Mouse (Mus musculus) layer of hippocampus, postnatal 14 days (tissue): ENCODE data around the gene Evpl. TPM values are rescaled to one million over a fixed set of nuclear protein-coding genes. Genes with fewer than 3 reads are reported as not detected.

Experiments
- DNase-seq, 2 experiments: peaks; one replicate each; pipeline ENCODE4 v3.0.0; 2021 to 2022; ENCODE audit warnings: low spot score in 2 of 2, mixed read lengths in 1 of 2
- total RNA-seq, 2 experiments: library from RNA; stranded (reverse); gene quantifications; 2 replicates each; pipeline ENCODE4 v1.2.3; 2021

Gene Evpl
- total RNA-seq, 2 experiments from 2014 or later = 0.44 to 0.72 TPM

- no peak for DNase-seq
These were observed 21.9 kb downstream of the Evpl start for GRCm38 (mm10) chr11:116215991-116216390.

GRCm38 (mm10) chr11:116215181-116215580, 22.7 kb downstream of the Evpl start:
- DNase-seq = no peak

- no peak for DNase-seq
These were observed 23.9 kb downstream of the Evpl start for GRCm38 (mm10) chr11:116213877-116214510.

GRCm38 (mm10) chr11:116212847-116213246, 25.0 kb downstream of the Evpl start:
- no peak for DNase-seq

- no peak for DNase-seq
These were observed 27.2 kb downstream of the Evpl start for GRCm38 (mm10) chr11:116210696-116211095.

- DNase-seq = no peak
These were observed 28.6 kb downstream of the Evpl start for GRCm38 (mm10) chr11:116209257-116209656.

- no peak for DNase-seq
These were observed 29.2 kb downstream of the Evpl start for GRCm38 (mm10) chr11:116208660-116209059.

GRCm38 (mm10) chr11:116206678-116207077, 31.2 kb downstream of the Evpl start:
- no peak for DNase-seq

GRCm38 (mm10) chr11:116203150-116203549, 34.7 kb downstream of the Evpl start:
- DNase-seq = no peak

- no peak for DNase-seq
These were observed 36.7 kb downstream of the Evpl start for GRCm38 (mm10) chr11:116201151-116201550.

- peak; percentile 96 to 99 for DNase-seq
These were observed 39.0 kb downstream of the Evpl start, which contains the start of the genes Ten1 and Acox1 for GRCm38 (mm10) chr11:116198639-116199531. TSS of gene Ten1 (plus strand) at chr11:116198855. TSS of gene Acox1 (minus strand) at chr11:116199045.

GRCm38 (mm10) chr11:116198132-116198531, 39.7 kb downstream of the Evpl start:
- no peak for DNase-seq

GRCm38 (mm10) chr11:116197584-116197906, 40.3 kb downstream of the Evpl start:
- DNase-seq = no peak

GRCm38 (mm10) chr11:116196866-116197583, 40.9 kb downstream of the Evpl start:
- DNase-seq = no peak

- DNase-seq = no peak
These were observed 41.5 kb downstream of the Evpl start for GRCm38 (mm10) chr11:116196336-116196735.

- no peak for DNase-seq
These were observed 42.6 kb downstream of the Evpl start for GRCm38 (mm10) chr11:116195252-116195651.

GRCm38 (mm10) chr11:116194619-116195018, 43.3 kb downstream of the Evpl start:
- DNase-seq = no peak

GRCm38 (mm10) chr11:116187226-116187930, 50.5 kb downstream of the Evpl start:
- no peak for DNase-seq

- DNase-seq = no peak
These were observed 51.5 kb downstream of the Evpl start for GRCm38 (mm10) chr11:116186360-116186759.

- DNase-seq = no peak
These were observed 52.0 kb downstream of the Evpl start for GRCm38 (mm10) chr11:116185836-116186235.
